Mouse (Mus musculus): Measurements from ENCODE around the gene BC030499.

- TF ChIP-seq CTCF (IDR thresholded peaks at IDR 0.05; ENCODE audit: insufficient read depth, low read length) (no peak), POLR2A (IDR thresholded peaks at IDR 0.05; ENCODE audit: borderline replicate concordance, extremely low read depth, low read depth, low read length) (no peak)
Observed at GRCm38 (mm10) chr11:78275596-78275995, 15.0 kb upstream of the BC030499 start.

Measured in lung, adult 2 months (tissue).